Mouse (Mus musculus): Measurements from ENCODE around the gene Ncbp3.

The Ncbp3 gene

GRCm38 (mm10) chr11:73047542-73047996, at the start of gene Ncbp3:
Ncbp3 (plus strand) TSS chr11:73047783.
- DNase-seq: peak; percentile 97

- peak; percentile 59 for DNase-seq
These were observed 48.8 kb upstream of the Ncbp3 start, which contains the start of gene P2rx1 for GRCm38 (mm10) chr11:72998771-72999170. P2rx1 (plus strand) TSS chr11:72999103.

GRCm38 (mm10) chr11:73001029-73001428, 46.6 kb upstream of the Ncbp3 start:
- DNase-seq: peak; percentile 86

- peak; percentile 53 for DNase-seq
These were observed 41.2 kb upstream of the Ncbp3 start for GRCm38 (mm10) chr11:73006377-73006776.

- DNase-seq: no peak
These were observed 40.5 kb upstream of the Ncbp3 start for GRCm38 (mm10) chr11:73007113-73007512.

- peak; percentile 78 for DNase-seq
These were observed 39.7 kb upstream of the Ncbp3 start for GRCm38 (mm10) chr11:73007698-73008481.

- DNase-seq: no peak
These were observed 38.8 kb upstream of the Ncbp3 start for GRCm38 (mm10) chr11:73008826-73009225.

GRCm38 (mm10) chr11:73009531-73010274, 37.9 kb upstream of the Ncbp3 start:
- no peak for DNase-seq

GRCm38 (mm10) chr11:73013981-73014380, 33.6 kb upstream of the Ncbp3 start:
- DNase-seq: no peak

GRCm38 (mm10) chr11:73014831-73015344, 32.7 kb upstream of the Ncbp3 start:
- no peak for DNase-seq

- DNase-seq: peak; percentile 40
These were observed 32.0 kb upstream of the Ncbp3 start for GRCm38 (mm10) chr11:73015391-73016102.

- no peak for DNase-seq
These were observed 31.5 kb upstream of the Ncbp3 start for GRCm38 (mm10) chr11:73016103-73016420.

GRCm38 (mm10) chr11:73018471-73019146, 29.0 kb upstream of the Ncbp3 start, which contains the start of gene Camkk1:
Camkk1 (plus strand) TSS chr11:73019008.
- peak; percentile 95 for DNase-seq

GRCm38 (mm10) chr11:73019147-73019795, 28.3 kb upstream of the Ncbp3 start:
- peak; percentile 62 for DNase-seq

GRCm38 (mm10) chr11:73020953-73021800, 26.4 kb upstream of the Ncbp3 start:
- DNase-seq: no peak

GRCm38 (mm10) chr11:73023099-73023498, 24.5 kb upstream of the Ncbp3 start:
- DNase-seq: peak; percentile 49

GRCm38 (mm10) chr11:73023827-73024226, 23.8 kb upstream of the Ncbp3 start:
- DNase-seq: no peak

GRCm38 (mm10) chr11:73024236-73024904, 23.2 kb upstream of the Ncbp3 start:
- peak; percentile 42 for DNase-seq

- DNase-seq: peak; percentile 66
These were observed 20.6 kb upstream of the Ncbp3 start for GRCm38 (mm10) chr11:73026961-73027360.

GRCm38 (mm10) chr11:73030821-73031498, 16.6 kb upstream of the Ncbp3 start:
- DNase-seq: peak; percentile 95
